Mouse (Mus musculus): Measurements from ENCODE around the gene Csf2rb2.
"Not testable (repeated sequence)": the region's sequence is repeated elsewhere in the genome, so short reads cannot be mapped to it uniquely, and the experiment has no call there.

Csf2rb2 gene

DNA sequence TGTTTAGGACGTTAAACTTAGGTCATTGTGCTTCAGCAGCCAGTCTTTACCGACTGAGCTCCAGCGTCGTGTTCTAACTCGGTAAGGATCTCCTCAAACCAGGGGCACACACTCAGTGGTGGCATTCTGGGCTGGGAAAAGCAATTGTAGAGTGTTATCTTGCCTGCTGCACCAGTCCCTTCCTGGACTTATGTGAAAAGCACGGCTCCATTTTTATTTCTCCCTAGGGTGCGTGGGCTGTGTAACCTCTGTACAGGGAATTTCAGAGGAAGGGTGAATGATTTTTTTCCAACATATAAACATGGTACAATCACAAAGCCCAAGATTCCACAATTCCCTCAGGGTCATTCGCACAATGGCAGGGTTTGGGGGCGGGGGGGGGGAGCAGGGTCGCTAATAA, 38.1 kb downstream of the Csf2rb2 start:
- in situ Hi-C loops (cut with MboI; ENCODE audit: low pct_unique_long_range_greater_than_20kb in 1 of 2, low sequenced_read_pairs in 2 of 2, unreplicated experiment in 1 of 2), result loop anchor here in 1 of 2 experiments (10.0 kb wide), 1 partner anchor 57 kb away; the partner anchor contains the start of gene Csf2rb

DNA sequence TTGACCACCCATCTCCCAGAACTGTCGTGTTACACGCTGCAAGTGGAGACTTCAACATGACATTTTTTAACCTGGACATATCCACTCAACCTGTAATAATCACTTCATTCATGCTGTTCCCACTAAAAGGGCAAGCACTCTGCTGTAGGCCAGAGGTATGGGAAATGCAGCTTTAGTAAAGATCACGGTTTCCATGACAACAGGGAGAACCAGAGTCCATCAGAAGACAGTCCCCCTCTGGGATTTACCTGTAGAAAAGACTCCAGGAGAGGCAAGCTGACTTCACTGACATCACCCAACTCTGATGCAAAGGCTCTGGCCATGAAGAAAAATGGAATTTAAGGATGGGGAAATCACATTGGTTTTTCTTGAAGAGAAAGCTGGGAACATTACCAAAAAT, 42.2 kb downstream of the Csf2rb2 start:
- in situ Hi-C loops (cut with MboI; ENCODE audit: low pct_unique_long_range_greater_than_20kb in 1 of 2, low sequenced_read_pairs in 2 of 2, unreplicated experiment in 1 of 2), result loop anchor here in 1 of 2 experiments (10.0 kb wide), 1 partner anchor 62 kb away; the partner anchor contains the start of gene Csf2rb

DNA sequence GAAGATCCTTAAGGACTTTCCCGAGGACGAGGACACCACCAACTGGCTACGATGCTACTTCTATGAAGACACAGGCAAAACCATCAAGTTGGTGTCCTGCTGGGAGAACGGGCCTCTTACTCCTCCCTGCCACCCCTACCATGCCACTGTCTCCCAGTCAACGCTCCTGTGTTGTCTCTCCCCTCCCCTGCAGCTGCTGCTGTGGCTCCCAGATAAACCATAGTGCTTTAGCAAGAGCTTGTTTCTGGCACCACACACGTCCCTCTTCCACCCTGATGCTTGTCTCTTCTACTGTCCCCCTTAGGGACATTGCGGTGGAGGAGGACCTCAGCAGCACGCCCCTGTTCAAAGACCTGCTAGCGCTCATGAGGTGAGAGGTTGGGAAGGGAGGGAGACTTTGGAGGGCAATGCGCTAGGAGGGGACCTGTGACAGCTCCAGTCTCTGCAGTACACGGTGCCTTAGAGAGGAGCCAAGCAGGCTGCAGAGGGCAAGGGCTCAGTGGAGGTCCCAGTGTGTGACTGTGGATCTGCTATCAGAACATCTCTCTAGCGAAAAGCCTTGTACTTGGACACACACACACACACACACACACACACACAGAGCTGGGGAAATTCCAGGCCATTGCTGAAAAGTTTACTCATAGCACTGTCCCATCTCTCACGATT, 44.7 kb downstream of the Csf2rb2 start:
- in situ Hi-C loops (cut with MboI; ENCODE audit: low pct_unique_long_range_greater_than_20kb in 1 of 2, low sequenced_read_pairs in 2 of 2, unreplicated experiment in 1 of 2), result loop anchor here in 1 of 2 experiments (10.0 kb wide), 1 partner anchor 64 kb away; the partner anchor contains the start of gene Csf2rb

DNA sequence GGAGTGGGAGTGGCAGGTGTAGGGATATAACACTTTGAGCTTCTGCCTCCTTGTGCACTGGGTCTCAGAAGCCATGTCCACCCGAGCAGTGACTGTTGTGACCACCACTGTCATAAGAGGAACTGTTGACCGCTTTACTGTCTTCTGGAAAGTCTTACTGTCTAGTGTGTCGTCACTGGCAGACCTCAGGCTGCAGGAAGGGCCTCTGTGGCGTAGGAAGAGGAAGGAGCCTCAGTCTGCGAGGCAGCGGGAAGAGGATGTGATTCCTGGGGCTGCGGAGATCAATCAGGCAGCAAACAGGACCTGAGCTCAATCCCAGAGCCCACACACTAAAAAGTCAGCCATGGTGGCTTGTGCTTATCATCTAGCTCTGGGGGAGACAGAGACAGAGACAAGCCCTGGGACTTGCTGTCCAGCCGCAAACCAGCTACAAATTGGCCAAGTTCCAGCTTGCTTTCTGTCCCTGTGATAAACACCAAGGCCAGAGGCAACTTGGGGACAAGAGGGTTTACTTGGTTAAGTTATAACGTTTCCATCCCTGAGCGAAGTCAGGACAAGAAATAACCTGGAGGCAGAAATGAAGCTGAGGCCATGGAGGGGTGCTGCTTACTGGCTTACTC, 47.2 kb downstream of the Csf2rb2 start:
- in situ Hi-C loops (cut with MboI; ENCODE audit: low pct_unique_long_range_greater_than_20kb in 1 of 2, low sequenced_read_pairs in 2 of 2, unreplicated experiment in 1 of 2), result no loop called here

GRCm38 (mm10) chr15:78257326-78258050, 48.0 kb downstream of the Csf2rb2 start:
- in situ Hi-C loops (cut with MboI; ENCODE audit: low pct_unique_long_range_greater_than_20kb in 1 of 2, low sequenced_read_pairs in 2 of 2, unreplicated experiment in 1 of 2), result no loop called here

DNA sequence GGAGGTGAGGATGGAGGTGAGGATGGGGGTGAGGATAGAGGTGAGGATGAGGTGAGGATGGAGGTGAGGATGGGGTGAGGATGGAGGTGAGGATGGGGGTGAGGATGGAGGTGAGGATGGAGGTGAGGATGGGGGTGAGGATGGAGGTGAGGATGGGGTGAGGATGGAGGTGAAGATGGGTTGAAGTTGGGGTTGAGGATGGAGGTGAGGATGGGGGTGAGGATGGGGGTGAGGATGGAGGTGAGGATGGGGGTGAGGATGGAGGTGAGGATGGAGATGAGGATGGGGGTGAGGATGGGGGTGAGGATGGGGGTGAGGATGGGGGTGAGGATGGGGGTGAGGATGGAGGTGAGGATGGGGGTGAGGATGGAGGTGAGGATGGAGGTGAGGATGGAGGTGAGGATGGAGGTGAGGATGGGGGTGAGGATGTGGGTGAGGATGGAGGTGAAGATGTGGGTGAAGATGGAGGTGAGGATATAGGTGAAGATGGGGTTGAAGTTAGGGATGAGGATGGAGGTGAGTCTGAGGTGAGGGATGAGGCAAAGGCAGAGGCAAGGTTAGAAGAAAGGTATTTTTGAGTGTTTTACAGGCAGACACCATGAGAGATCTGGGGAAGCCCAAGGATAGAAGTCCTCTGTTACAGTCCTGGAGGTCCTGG, 48.8 kb downstream of the Csf2rb2 start:
- in situ Hi-C loops (cut with MboI; ENCODE audit: low pct_unique_long_range_greater_than_20kb in 1 of 2, low sequenced_read_pairs in 2 of 2, unreplicated experiment in 1 of 2), result not testable (repeated sequence)

DNA sequence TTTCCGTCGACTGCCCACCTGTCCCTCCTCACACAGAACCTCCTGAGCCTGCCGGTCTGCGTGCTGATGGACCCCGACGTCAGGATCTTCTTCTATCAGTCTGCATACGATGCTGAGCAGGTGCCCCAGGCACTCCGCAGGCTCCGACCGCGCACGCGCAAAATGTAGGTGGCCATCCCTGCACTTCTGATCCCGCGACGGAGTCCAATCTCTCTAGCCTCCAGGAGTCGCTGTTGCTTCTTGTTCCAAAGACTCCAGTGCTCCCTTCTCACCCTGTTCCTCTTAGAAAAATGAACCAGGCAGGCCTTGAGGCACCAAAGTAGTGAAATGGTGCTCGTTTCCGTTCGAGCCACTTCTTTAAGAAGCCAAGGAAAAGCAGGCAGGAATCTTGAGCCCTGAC, 50.8 kb downstream of the Csf2rb2 start:
- in situ Hi-C loops (cut with MboI; ENCODE audit: low pct_unique_long_range_greater_than_20kb in 1 of 2, low sequenced_read_pairs in 2 of 2, unreplicated experiment in 1 of 2), result no loop called here

DNA sequence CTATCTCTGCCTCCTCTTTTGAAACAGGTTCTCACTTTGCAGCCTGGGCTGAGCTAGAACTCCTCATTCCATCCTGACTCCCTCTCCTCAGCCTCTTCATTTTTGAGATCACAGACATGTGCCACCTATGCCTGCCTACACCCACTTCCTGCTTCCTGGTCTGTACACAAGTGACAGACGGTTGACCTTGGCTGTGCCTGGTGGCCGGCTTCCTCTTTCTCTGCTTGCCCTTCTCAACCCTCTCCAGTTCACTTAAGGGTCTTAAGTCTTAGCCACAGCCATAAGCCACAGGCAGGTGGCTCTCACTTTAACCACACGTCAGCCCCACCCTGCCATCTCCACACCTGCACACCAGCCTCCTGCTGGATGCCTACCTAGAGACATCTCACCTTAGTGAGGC, 57.1 kb downstream of the Csf2rb2 start:
- in situ Hi-C loops (cut with MboI; ENCODE audit: low pct_unique_long_range_greater_than_20kb in 1 of 2, low sequenced_read_pairs in 2 of 2, unreplicated experiment in 1 of 2), result no loop called here

DNA sequence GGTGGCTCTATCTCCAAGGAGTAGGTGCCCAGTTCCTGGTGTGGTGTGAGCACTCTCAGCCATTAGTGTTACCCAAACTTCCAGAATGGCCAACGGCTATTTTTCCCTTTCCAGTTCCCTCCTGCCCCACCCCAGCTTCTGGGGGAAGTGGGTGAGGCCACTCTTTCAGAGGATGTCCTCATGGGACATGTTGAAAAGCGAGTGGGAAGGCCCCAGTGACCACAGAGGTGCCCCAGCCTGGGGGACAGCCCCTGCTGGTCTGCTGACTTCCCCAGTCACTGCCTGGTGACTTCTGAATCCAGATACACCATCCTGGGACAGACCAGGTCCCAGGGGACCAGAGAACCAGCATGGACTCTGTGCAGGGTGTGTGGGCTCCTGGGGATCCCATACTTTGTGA, 57.9 kb downstream of the Csf2rb2 start:
- in situ Hi-C loops (cut with MboI; ENCODE audit: low pct_unique_long_range_greater_than_20kb in 1 of 2, low sequenced_read_pairs in 2 of 2, unreplicated experiment in 1 of 2), result no loop called here

- in situ Hi-C loops (cut with MboI; ENCODE audit: low pct_unique_long_range_greater_than_20kb in 1 of 2, low sequenced_read_pairs in 2 of 2, unreplicated experiment in 1 of 2), result no loop called here
Measured at GRCm38 (mm10) chr15:78246143-78247116, 59.1 kb downstream of the Csf2rb2 start.

DNA sequence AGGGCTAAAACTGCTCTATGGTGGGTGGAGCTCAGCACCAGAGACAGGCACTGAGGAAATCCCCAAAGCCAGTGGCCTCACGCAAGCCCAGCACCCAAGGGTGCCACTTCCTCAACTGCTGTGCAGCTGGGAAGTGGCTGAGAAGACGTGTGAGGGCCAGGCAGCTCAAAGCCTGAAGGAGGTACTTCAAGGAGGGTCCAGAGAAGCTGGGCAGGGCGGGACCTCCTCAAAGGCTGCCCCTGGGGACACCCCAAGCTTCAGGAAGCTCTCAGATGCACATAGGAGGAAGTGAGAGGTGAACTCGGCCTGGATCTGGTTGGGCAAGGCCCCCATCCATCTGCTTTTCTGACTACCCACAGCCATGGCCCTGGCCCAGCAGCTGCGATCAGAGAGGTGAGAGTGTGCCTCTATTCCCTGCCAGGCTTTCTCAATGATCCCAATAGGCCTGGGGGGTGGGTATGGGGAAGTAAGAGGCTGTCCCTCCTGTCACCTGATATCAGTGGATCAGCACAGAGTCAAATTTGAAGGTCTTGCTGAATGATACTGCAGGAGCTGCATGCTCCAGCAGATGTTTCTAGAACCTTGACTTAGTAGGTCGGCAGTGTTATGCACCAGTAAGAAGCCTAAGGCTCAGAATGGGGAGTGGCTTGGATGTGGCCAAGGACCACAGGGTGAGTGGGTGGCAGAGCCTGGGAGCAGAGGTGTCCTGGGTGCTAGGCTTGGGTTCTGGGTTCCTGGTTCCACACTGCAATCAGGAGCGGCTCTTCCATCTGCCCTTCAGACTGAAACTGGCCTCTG, 60.6 kb downstream of the Csf2rb2 start, which contains the start of gene Ncf4:
TSS of gene Ncf4 (plus strand) at position 107 of the 798 bp plus-strand sequence.
- in situ Hi-C loops (cut with MboI; ENCODE audit: low pct_unique_long_range_greater_than_20kb in 1 of 2, low sequenced_read_pairs in 2 of 2, unreplicated experiment in 1 of 2), result no loop called here

DNA sequence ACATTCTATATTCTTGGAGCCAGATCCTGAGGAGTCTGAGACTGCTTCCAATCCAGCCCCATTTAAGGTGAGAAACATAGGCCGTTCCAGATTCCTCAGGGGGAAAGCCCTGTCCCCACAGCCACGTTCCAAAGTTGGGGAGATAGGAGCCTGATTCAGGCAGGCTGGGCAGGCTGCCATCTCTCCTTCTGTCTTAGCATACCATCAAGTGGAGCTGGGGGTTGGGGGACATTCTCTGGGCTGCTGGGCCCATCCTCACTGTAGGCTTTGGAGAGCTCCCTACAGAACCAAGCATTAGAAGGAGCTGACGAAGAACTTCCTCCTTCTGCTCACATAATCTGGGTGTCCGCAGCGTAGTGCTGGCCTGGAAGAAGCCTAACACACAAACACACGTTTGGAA, 61.7 kb downstream of the Csf2rb2 start:
- in situ Hi-C loops (cut with MboI; ENCODE audit: low pct_unique_long_range_greater_than_20kb in 1 of 2, low sequenced_read_pairs in 2 of 2, unreplicated experiment in 1 of 2), result no loop called here

DNA sequence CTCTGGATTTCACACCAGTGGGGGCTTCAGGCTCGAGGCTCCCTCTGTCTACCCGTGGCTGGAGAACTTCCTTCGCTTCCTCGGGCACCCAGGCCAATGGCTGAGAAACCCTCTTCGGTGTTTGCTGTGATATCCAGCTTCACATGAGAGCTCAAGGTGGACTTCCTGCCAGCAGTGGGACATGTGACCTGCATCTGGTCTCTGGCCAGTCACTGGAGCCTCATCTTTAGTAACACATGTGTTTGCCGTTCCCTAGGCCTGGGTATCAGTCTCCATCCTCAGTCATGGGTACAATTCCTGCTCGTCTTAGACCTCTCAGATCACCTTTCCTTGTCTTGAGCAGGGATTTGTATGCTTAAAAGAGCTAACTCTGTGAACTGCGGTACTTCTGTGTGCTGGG, 62.5 kb downstream of the Csf2rb2 start:
- in situ Hi-C loops (cut with MboI; ENCODE audit: low pct_unique_long_range_greater_than_20kb in 1 of 2, low sequenced_read_pairs in 2 of 2, unreplicated experiment in 1 of 2), result no loop called here

DNA sequence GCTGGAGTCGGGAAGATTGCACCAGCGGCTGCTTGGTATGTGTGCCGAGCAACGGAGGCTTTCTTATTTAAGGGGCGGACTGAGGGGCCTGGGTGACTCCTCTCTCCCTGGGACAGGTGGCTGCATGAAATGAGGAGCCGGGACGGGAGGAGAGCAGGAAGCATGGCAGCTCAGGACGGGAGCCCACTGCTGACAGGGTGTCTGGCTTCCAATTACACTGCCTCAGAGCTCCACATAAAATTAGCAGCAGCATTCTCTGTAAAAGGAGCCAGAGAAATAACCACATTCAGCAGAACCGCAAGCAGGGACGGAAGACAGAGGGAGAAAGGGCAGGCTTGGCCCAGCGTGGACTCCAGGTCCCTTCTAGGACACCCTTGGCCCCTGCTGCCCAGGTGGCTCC, 64.2 kb downstream of the Csf2rb2 start:
- in situ Hi-C loops (cut with MboI; ENCODE audit: low pct_unique_long_range_greater_than_20kb in 1 of 2, low sequenced_read_pairs in 2 of 2, unreplicated experiment in 1 of 2), result no loop called here

DNA sequence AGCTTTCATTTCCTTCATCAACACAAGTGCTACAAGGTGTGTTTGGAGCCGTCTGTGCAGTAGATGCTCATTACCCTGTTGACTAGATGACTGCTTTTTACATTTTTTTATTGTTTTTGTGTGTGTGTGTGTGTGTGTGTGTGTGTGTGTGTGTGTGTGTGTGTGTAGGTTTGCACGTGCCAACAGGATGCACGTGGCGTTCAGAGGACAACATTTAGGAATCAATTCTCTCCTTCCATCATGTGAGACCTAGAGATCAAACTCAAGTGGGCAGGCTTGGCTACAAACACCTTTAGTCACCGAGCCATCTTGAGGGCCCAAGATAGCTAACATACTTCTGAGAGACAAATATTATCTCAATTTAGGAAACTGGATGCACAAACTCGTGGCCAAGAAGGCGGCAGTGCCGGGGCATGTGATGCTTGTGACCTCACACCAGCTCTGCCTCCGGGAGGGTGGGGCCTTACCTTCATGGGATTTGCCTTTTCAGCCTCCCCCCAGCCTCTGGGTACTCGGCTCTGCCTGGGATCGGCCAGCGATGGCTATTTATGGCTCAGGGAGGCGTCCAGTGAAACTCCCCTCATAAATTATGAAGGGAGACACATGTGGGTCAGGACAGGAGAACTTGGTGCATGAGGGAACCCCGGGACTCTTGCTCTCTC, 65.4 kb downstream of the Csf2rb2 start:
- in situ Hi-C loops (cut with MboI; ENCODE audit: low pct_unique_long_range_greater_than_20kb in 1 of 2, low sequenced_read_pairs in 2 of 2, unreplicated experiment in 1 of 2), result no loop called here

- in situ Hi-C loops (cut with MboI; ENCODE audit: low pct_unique_long_range_greater_than_20kb in 1 of 2, low sequenced_read_pairs in 2 of 2, unreplicated experiment in 1 of 2), result no loop called here
Measured at GRCm38 (mm10) chr15:78239453-78239852, 66.1 kb downstream of the Csf2rb2 start.
